Mouse (Mus musculus) granulocyte monocyte progenitor cell, adult 5-6 weeks (primary cell): ENCODE data around the gene Hadh. TPM values are rescaled to one million over a fixed set of nuclear protein-coding genes. Genes with fewer than 3 reads are reported as not detected.
A peak's percentile ranks its signal among the peaks of the same experiment; 100 is the strongest.

Experiments
- ATAC-seq: replicated peaks from 2 replicates; pipeline ENCODE4 v1.8.0; 2016; ENCODE audit warnings: mild to moderate bottlenecking, moderate TSS enrichment, inconsistent platforms; ENCODE audit not compliant: poor library complexity, severe bottlenecking
- total RNA-seq, 2 experiments: library from RNA; stranded (forward) in 1 of 2; stranded (reverse) in 1 of 2; fragments of 200-712, 200-1000 nt in 1 of 2; fragments of >200 nt in 1 of 2; fragmentation: Nextera tagmentation in 1 of 2; gene quantifications; 2 replicates each; pipeline ENCODE4 v1.2.3; 2014 to 2017

Hadh gene
- total RNA-seq (2014; fragmentation: Nextera tagmentation) (57.0 and 60.6 TPM in 2 replicates), total RNA-seq (2017) (73.5 and 74.7 TPM in 2 replicates)

DNA sequence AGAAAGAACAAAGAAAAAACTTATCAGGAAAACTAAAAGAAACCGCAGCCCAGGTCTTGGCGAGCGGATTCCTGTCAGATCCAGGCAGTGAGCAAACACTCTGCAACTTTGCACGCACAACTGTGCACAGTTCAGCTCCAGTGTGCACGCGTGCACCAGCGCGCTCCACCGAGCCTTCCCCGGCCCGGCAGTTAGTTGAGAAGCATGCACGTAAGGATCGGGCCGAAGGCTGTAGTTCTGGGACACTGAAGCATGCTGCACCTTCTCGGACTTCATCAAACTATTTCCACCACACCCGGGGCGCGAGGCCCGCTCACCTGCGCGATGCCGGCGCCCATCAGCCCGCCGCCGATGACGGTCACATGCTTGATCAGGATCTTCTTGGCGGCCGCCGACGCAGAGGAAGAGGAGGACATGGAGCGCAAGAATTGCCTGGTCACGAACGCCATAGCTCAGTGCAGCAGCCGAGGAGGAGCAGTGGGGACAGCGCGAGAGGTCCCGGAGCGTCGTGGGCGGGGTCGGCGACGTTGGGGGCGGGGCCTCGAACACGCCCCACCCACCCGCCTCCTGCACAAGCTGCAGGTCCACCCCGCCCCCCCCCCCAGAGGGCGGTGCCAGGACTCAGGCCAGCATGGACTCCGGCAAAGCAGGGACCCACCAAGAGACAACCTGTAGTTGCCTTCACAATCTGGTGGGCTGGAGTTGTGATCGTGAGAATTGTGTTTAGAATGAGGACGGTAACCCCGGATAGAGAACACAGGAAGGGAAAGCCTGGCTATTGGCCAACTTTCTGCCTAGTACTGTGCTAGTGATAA, at the start of gene Hadh:
Gene Hadh (minus strand): TSS at position 543 of the 815 bp plus-strand sequence.
- peak; percentile 89 for ATAC-seq

DNA sequence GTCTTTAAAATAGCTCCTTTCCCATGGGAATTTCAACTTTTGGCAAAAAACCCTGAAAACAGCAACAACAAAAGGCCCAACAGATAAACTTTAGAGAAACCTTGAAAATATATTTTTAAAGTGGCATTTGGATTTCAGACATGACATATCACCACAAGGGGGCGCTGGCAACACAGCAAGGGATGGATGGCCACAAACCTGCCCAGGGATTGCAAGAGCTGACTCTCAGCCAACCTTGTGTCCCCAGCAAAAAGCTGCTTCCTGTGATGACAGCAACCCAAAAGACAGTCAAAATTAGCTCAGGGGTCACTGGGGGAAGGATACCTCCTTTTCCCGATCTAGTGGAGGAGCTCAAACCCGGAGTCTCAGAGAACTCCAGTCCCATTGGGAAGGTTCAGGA, 48.3 kb upstream of the Hadh start:
- peak; percentile 94 for ATAC-seq

GRCm38 (mm10) chr3:131318211-131318610, 46.3 kb upstream of the Hadh start:
- ATAC-seq: no peak

DNA sequence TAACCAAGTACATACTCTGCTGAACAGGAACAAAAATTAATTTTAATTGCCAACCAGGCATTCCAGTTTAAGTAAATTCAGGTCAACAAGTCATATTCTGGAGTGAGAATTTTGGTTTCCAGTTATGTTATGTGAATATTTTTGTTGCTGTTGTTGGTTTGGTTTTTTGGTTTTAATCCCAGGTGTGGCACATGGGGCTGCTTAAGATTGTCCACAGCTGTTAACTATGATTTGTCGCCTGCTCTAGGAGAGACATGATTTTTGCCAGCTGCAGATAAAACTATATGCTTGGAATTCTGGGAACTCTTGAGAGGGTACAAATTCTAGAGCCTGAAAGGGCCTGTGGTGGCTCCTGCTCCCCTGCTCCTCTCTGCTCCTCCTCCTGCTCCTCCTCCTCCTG, 45.2 kb upstream of the Hadh start:
- ATAC-seq: no peak

DNA sequence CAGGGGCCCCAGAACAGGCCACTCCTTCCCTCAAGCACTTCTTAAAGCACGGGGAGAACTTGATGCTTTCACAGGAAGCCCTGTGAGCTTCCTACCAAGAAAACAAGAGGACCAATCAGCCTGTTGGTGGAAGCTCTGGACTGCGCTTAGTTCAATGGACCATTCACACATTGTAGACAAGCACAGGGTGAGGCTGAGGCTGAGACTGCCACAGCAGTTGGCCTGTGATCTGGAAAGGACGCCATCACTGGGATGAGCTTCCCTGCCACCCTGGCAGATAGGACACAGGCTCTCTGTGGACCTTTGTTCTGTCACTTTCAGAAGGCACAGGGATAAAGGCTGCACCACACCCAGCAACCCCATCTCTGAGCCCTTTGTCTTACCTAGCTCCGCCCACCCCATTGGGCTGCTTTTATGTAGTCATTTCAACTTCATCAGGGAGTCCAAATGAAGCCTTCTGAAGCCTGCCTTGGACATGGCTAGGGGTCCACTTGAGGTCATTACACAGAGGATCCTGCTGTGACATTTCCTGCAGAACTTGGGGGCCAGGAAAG, 44.1 kb upstream of the Hadh start:
- 0 out of 2 replicates have a peak, but pooled peaks have one; percentile 9 for ATAC-seq

GRCm38 (mm10) chr3:131312340-131312739, 40.4 kb upstream of the Hadh start:
- no peak for ATAC-seq

GRCm38 (mm10) chr3:131310572-131310971, 38.7 kb upstream of the Hadh start:
- ATAC-seq: no peak

GRCm38 (mm10) chr3:131307811-131308210, 35.9 kb upstream of the Hadh start:
- ATAC-seq: no peak

GRCm38 (mm10) chr3:131306255-131306654, 34.4 kb upstream of the Hadh start:
- ATAC-seq: no peak

DNA sequence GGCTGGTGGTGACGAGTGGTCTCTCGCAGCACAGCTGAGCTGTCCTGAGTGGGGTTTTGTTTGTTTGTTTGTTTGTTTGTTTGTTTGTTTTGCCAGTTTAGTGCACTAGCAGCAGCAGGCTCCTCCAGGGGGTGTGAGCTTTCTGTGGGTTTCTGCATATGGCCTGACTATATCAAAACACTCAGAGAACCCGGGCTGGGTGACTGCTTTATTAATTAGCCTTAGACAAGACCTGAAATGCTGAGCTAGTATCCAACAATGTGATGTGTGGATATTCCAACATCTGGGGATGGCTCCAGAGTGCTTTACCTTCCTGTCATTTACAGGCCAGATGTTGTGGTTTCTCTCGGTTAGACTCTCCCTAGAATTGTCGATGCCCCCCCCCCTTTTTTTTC, 31.4 kb upstream of the Hadh start:
- 0 out of 2 replicates have a peak, but pooled peaks have one; percentile 4 for ATAC-seq

DNA sequence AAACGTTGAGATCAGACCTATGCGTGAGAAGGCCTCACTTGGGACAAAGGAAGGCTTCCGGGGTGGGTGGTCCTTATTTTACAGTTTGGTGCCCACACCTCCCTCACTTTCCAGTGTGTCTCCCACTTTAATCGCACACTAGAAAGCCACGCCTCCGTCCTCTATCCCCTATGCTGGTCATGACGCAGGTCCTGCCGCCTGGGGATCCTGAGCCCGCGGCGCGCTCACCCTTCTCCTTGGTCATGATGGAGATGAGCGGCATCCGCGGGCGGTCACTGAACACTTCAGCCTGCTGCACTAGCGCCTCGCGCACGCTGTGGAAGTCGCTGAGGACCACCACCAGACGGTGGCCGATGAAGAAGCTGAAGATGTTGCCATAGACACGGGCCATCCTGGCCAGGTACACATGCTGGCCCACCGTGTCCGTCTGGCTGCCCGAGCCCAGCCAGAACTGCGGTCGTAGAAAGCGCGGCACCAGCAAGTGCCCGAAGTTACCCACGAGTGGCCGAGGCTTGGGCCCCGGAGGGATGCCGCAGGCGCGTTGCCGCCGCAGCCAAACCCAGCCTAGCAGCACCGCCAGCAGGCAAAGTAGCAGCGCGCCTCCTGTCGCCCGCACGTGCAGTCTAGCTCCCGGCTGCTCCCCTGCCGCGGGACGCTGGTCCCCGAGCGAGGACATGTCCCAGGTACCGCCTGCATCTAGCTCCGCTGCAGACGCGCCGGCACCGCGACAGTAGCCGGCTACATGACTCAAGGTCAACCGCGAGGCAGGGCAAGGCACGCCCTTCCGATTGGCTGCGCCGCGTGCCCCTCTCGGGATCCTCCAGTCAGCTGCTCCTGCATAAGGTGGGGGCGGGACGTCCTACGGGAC, 30.8 kb upstream of the Hadh start, which contains the start of gene Cyp2u1:
Gene Cyp2u1 (minus strand): TSS at position 776 of the 868 bp plus-strand sequence.
- peak; percentile 94 for ATAC-seq

DNA sequence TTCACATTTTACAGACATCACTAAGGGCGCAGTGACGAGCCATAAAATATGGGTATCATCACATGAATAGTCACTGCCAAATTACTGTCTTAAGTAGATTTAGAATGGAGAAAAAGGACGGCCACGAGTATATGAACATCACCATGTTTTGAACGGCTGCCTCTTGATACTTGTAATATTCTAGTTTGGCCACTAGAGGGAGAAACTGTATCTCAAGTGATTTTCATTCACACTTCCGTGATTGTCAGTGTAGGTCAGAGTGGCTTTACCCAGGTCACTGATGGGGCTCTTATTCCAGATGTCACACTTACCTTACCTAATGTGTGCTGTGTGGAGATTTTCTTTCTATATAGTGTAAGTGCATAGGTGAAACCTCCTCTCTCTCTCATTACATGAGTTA, 28.0 kb upstream of the Hadh start:
- ATAC-seq: peak; percentile 25; the same call in 1 of the 2 replicates

DNA sequence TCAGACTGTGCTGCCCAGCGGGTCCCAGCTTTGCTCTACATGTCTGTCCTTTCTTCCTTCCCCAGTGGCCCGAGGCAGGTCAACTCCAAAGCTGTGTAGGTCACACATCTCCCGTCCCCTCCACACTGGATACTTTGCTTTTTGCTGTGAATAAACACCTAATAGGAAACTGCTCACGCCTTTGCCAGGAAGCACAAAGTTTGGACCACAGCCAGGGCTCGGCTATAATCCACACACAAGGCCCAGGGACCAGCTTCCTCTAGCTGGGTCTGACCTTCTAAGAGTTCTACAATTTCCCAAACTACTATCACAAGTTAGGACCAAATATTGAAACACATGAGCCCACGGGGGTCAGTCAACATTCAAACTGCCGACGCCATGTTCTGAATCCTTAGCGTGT, 27.2 kb upstream of the Hadh start:
- ATAC-seq: no peak

GRCm38 (mm10) chr3:131296893-131297292, 25.0 kb upstream of the Hadh start:
- ATAC-seq: no peak

DNA sequence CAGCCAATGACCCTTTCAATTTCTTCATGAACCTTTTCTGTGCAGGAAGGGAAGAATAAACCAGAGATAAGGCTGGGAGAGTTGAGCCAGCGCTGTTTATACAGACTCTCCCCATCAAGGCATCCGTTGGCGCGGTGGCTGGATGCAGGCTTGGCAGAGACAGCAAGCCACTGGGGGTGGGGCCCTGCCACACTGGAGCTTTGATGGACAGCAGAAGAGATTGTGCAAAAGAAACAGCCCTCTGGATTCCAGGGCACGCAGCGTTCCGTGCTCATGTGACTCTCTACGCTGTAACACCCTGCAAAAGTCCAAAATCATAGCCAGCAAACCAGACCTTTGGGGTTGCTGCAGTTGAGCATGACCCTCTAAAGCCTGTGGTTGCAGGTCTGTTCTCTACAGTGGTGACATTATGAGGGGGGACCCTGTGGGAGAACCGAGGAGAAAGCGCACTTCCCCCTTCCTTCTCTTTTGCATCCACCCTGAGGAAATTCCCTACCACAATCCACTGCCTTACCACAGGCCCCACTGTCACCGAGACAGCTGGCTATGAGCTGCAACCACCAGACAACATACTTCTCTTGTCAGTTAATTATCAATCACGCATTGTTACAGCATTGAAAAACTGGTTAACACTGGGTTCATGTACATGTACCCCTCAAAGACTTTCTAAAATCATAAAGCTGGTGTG, 23.8 kb upstream of the Hadh start:
- peak; percentile 85 for ATAC-seq

- no peak for ATAC-seq
Measured at GRCm38 (mm10) chr3:131294503-131294902, 22.6 kb upstream of the Hadh start.

DNA sequence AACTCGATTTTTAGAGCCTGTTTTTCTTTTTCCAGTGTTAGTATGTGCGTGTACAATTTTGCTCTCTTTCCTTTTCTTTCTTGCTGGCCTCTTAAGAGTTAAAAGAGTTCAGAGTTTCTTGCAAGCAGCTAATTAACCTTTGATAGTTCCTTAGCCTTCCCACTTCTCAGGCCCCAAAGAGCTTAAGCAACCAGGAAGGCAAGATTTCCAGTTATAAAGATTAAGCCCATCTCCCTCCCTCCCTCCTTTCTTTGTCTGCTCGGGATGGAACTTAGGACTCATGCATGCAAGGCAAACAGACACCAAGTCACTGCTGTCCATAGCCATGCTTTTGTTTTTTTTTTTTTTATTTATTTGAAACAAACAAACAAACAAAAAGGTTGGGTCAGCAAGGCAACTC, 21.1 kb upstream of the Hadh start:
- ATAC-seq: no peak

- ATAC-seq: no peak
Measured at GRCm38 (mm10) chr3:131292349-131292748, 20.4 kb upstream of the Hadh start.

GRCm38 (mm10) chr3:131291890-131292289, 20.0 kb upstream of the Hadh start:
- no peak for ATAC-seq

DNA sequence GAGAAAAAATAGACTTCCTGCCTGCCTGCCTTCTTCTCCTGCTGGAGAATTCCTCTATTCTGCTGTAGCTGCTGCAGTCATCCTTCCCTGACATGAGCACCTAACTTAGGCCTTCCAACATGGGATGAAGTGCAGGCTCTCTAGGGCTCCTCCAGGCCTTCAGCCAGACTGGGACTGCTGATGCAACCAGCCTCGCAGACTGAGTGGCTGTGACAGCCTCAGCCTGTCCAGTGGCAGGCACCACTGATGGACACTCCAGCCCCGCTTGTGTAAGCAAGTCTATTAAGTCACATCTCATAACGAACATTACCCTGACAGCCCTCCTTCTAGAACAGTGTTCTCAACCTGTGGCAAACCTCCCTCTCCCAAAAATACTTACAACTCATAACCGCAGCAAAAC, 2.2 kb upstream of the Hadh start:
- ATAC-seq: no peak
